Comparison of ENCODE assay signal across 7 mouse cellular contexts in genomic region chr14:103469464-103470015, GRCm38 (mm10). TPM values are rescaled to one million over a fixed set of nuclear protein-coding genes. Genes with fewer than 3 reads are reported as not detected.
DNase-seq lines count a peak whose midpoint lies in the region; ATAC-seq and TF ChIP-seq lines count a peak whose summit lies in the region.

No protein-coding gene starts in this region.

- H3K27ac ChIP-seq in kidney, embryonic 15.5 days, result no peak overlapping the region
- H3K27ac ChIP-seq in liver, embryonic 16.5 days (ENCODE audit: low read length), result no peak overlapping the region
- peak overlapping the region; percentile 61; the same call in 1 of the 2 replicates for H3K27ac ChIP-seq in neural tube, embryonic 15.5 days (replicated peaks)

- peak; percentile 81 for ATAC-seq in kidney, embryonic 15.5 days (replicated peaks; ENCODE audit: low FRiP score)
- peak; percentile 37 for ATAC-seq in liver, embryonic 16.5 days (ENCODE audit: low read depth)
- peak; percentile 80 for ATAC-seq in neural tube, embryonic 15.5 days (ENCODE audit: low FRiP score)

- no peaks in the 10 kb centered on the region for H3K36me3 ChIP-seq in E14TG2a.4 (ENCODE audit: insufficient read depth, low read length)
- H3K36me3 ChIP-seq in kidney, embryonic 15.5 days, result no peaks in the 10 kb centered on the region
- H3K36me3 ChIP-seq in liver, embryonic 16.5 days (ENCODE audit: control insufficient read depth, insufficient read depth), result no peaks in the 10 kb centered on the region
- H3K36me3 ChIP-seq in neural tube, embryonic 15.5 days, result no peaks in the 10 kb centered on the region

- peak; percentile 76 for TF ChIP-seq CTCF in E14TG2a.4 (conservative IDR thresholded peaks at IDR 0.05; ENCODE audit: low read length)

- peak; percentile 31 for DNase-seq in WW6 (ENCODE audit: low read depth, low spot score)
- DNase-seq in embryo, embryonic 11 days, result peak; percentile 85
- peak; percentile 73 to 84 for DNase-seq in heart, adult 9 months (ENCODE audit: low spot score in 2 of 2)

- H3K9me3 ChIP-seq in E14TG2a.4 (ENCODE audit: low read length), result peaks cover 10% of the 10 kb centered on the region; the same call in 1 of the 2 replicates
- H3K9me3 ChIP-seq in kidney, embryonic 15.5 days (replicated peaks), result no peaks in the 10 kb centered on the region
- H3K9me3 ChIP-seq in liver, embryonic 16.5 days (replicated peaks; ENCODE audit: control insufficient read depth, low read length), result no peaks in the 10 kb centered on the region
- H3K9me3 ChIP-seq in neural tube, embryonic 15.5 days (replicated peaks), result no peaks in the 10 kb centered on the region

- no peak overlapping the region for H3K4me3 ChIP-seq in E14TG2a.4 (replicated peaks; ENCODE audit: low read length)
- H3K4me3 ChIP-seq in kidney, embryonic 15.5 days (replicated peaks), result peak overlapping the region; percentile 26
- peak overlapping the region; percentile 24; the same call in 1 of the 2 replicates for H3K4me3 ChIP-seq in liver, embryonic 16.5 days (ENCODE audit: low read depth, low read length)
- peak overlapping the region; percentile 18; the same call in 1 of the 2 replicates for H3K4me3 ChIP-seq in neural tube, embryonic 15.5 days (replicated peaks)

- H3K9ac ChIP-seq in kidney, embryonic 15.5 days, result no peak overlapping the region
- no peak overlapping the region for H3K9ac ChIP-seq in liver, embryonic 16.5 days (ENCODE audit: low read depth, low read length)
- peak overlapping the region; percentile 37; the same call in 1 of the 2 replicates for H3K9ac ChIP-seq in neural tube, embryonic 15.5 days (replicated peaks)

- H3K27me3 ChIP-seq in E14TG2a.4 (ENCODE audit: insufficient read depth, low read length), result no peaks in the 10 kb centered on the region
- H3K27me3 ChIP-seq in kidney, embryonic 15.5 days, result no peaks in the 10 kb centered on the region
- H3K27me3 ChIP-seq in liver, embryonic 16.5 days (ENCODE audit: control insufficient read depth, insufficient read depth, low read depth, low read length), result no peaks in the 10 kb centered on the region
- no peaks in the 10 kb centered on the region for H3K27me3 ChIP-seq in neural tube, embryonic 15.5 days (replicated peaks)

- peak overlapping the region; percentile 51 for H3K4me2 ChIP-seq in kidney, embryonic 15.5 days
- peak overlapping the region; percentile 36 for H3K4me2 ChIP-seq in liver, embryonic 16.5 days (ENCODE audit: low read depth, low read length)
- H3K4me2 ChIP-seq in neural tube, embryonic 15.5 days, result peak overlapping the region; percentile 48

- 50% methylated on average over 12 of the region's 12 CpGs for WGBS in kidney, embryonic 15.5 days
- WGBS in liver, embryonic 16.5 days (ENCODE audit: insufficient replicate concordance), result 39% methylated on average over 12 of the region's 12 CpGs
- 51% methylated on average over 12 of the region's 12 CpGs for WGBS in neural tube, embryonic 15.5 days

- H3K4me1 ChIP-seq in E14TG2a.4 (replicated peaks; ENCODE audit: low read depth, low read length), result peaks cover 25% of the 10 kb centered on the region
- 0 out of 2 replicates have a peak, but pooled peaks cover 5% of the 10 kb centered on the region for H3K4me1 ChIP-seq in kidney, embryonic 15.5 days
- H3K4me1 ChIP-seq in liver, embryonic 16.5 days (ENCODE audit: control insufficient read depth, low read depth, low read length), result no peaks in the 10 kb centered on the region
- peaks cover 4% of the 10 kb centered on the region; the same call in 1 of the 2 replicates for H3K4me1 ChIP-seq in neural tube, embryonic 15.5 days

RNA-seq across cellular contexts. Expression of gene Scel, which starts 43.6 kb away (rescaled TPM):
- 2.7 and 2.8 TPM in 2 replicates for polyA plus RNA-seq in kidney, embryonic 15.5 days (2015; fragmentation: Nextera tagmentation; extraction: Ambion mirVana)
- 0.15 and 0.22 TPM in 2 replicates for polyA plus RNA-seq in liver, embryonic 16.5 days (2015; fragmentation: Nextera tagmentation; extraction: Ambion mirVana)
- 0.14 and 0.45 TPM in 2 replicates for polyA plus RNA-seq in neural tube, embryonic 15.5 days (2015; fragmentation: Nextera tagmentation; extraction: Ambion mirVana)

Comparison
In these comparisons a context has a peak if more than half of its experiments do, and no peak if none do; other contexts are left out.
1. DNase-seq: peak in every context shown above with its lines; median percentile 85 in embryo, embryonic 11 days; 78 in heart, adult 9 months; 31 in WW6.